Mouse (Mus musculus) urinary bladder, adult 2 months (tissue): ENCODE measurements around the gene Ank3. TPM values are rescaled to one million over a fixed set of nuclear protein-coding genes. Genes with fewer than 3 reads are reported as not detected.
A peak's percentile ranks its signal among the peaks of the same experiment; 100 is the strongest.

ENCODE experiments used
- DNase-seq: peaks from one replicate; pipeline ENCODE4 v3.0.0; 2022; ENCODE audit warnings: low spot score
- polyA plus RNA-seq: library from polyadenylated mRNA; depleted of rRNA; stranded (reverse); fragments of >200 nt; gene quantifications from 2 replicates; pipeline ENCODE4 v1.2.3, GENCODE M21; 2012

Gene Ank3
- polyA plus RNA-seq, 1 experiment: 27.3 TPM

- no peak for DNase-seq
Observed at GRCm38 (mm10) chr10:69832822-69833221, 434.2 kb downstream of the Ank3 start.

- DNase-seq: no peak
Observed at GRCm38 (mm10) chr10:69834700-69835099, 436.1 kb downstream of the Ank3 start.

GRCm38 (mm10) chr10:69845749-69846148 is 447.2 kb downstream of the Ank3 start:
- DNase-seq: no peak

- DNase-seq: no peak
Observed at GRCm38 (mm10) chr10:69852366-69853091, 454.0 kb downstream of the Ank3 start.

GRCm38 (mm10) chr10:69854587-69855185 is 456.1 kb downstream of the Ank3 start:
- no peak for DNase-seq

GRCm38 (mm10) chr10:69858011-69858410 is 459.4 kb downstream of the Ank3 start:
- no peak for DNase-seq

GRCm38 (mm10) chr10:69858897-69859605 is 460.5 kb downstream of the Ank3 start:
- no peak for DNase-seq

GRCm38 (mm10) chr10:69859848-69860479 is 461.4 kb downstream of the Ank3 start:
- DNase-seq: no peak

- DNase-seq: no peak
Observed at GRCm38 (mm10) chr10:69862829-69863228, 464.3 kb downstream of the Ank3 start.

GRCm38 (mm10) chr10:69870348-69870747 is 471.8 kb downstream of the Ank3 start:
- peak; percentile 66 for DNase-seq

GRCm38 (mm10) chr10:69870947-69871346 is 472.4 kb downstream of the Ank3 start:
- no peak for DNase-seq

GRCm38 (mm10) chr10:69872182-69872741 is 473.7 kb downstream of the Ank3 start:
- peak; percentile 30 for DNase-seq

GRCm38 (mm10) chr10:69872892-69873291 is 474.3 kb downstream of the Ank3 start:
- DNase-seq: no peak

GRCm38 (mm10) chr10:69874806-69875205 is 476.2 kb downstream of the Ank3 start:
- DNase-seq: no peak

GRCm38 (mm10) chr10:69883935-69884680 is 485.5 kb downstream of the Ank3 start:
- no peak for DNase-seq

GRCm38 (mm10) chr10:69888399-69888798 is 489.8 kb downstream of the Ank3 start:
- DNase-seq: no peak

- DNase-seq: no peak
Observed at GRCm38 (mm10) chr10:69889779-69890178, 491.2 kb downstream of the Ank3 start.

- DNase-seq: no peak
Observed at GRCm38 (mm10) chr10:69890389-69890985, 491.9 kb downstream of the Ank3 start.

- DNase-seq: no peak
Observed at GRCm38 (mm10) chr10:69892162-69892561, 493.6 kb downstream of the Ank3 start.

- DNase-seq: no peak
Observed at GRCm38 (mm10) chr10:69895606-69896005, 497.0 kb downstream of the Ank3 start.

GRCm38 (mm10) chr10:69897927-69898326 is 499.4 kb downstream of the Ank3 start:
- DNase-seq: no peak
